Mouse (Mus musculus): ENCODE measurements at regions not wholly inside any gene's neighbourhood (a gene's known extent, or its start where the extent isn't known, plus 50 kb on each side); places are given as distances from the start of the nearest gene placed in this dataset.

DNA sequence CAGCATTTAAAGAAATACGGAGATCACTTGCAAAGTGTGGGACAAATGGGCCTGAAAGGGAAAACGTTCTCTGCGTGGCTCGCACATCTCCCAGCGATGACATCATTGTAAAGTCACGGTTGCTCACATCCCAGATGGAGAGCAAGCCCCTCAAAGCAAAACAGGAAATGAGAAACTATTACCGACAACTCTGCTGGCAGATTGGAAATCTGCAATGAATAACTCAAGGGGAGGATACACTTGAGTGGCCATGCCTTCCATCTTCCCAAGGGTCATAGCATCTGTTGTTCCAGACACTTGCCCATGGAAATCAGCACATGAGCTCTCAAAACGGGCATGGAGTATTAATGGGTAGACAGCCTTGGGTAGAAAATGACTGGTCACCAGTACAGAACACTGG, 158.3 kb upstream of the Adgrl2 start:
- DNase-seq: no peak

DNA sequence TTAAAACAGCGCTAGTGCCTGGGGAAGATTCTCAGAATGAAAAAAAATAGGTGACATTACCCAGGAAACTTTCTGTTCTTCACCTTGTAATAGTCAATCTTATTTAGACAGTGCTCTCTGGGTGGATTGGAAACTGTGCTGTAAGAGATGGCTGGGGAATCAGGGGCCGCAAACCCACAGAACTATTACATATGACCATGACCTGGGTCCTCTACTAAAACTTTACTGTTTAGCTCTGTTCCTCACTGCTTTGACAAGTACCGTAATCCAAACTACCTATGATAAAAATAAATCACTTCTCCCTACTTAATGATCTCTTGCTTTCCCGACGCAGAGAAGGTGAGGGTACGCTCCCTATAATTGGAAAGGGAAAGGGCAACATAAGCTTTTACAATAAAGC, 157.6 kb upstream of the Adgrl2 start:
- DNase-seq: no peak

DNA sequence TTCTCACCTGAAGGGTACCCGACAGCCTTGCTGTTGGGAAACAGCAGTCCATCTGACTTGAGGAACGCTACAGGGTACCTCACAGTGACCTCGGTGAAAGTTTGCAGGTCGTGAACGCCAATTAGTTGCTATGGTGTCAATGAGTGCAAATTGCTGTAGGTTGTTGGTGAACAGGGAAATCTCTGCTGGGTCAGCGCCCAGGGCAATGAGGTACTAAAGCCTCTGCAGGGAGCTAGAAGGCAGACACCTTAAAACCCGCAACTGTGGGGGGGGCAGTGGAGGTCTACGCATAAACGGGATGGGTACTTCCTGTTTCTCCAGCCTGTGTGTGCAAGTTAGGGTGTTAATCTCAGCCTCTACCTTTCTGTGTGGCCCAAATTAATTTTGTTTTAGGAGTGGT, 156.3 kb upstream of the Adgrl2 start:
- no peak for DNase-seq

DNA sequence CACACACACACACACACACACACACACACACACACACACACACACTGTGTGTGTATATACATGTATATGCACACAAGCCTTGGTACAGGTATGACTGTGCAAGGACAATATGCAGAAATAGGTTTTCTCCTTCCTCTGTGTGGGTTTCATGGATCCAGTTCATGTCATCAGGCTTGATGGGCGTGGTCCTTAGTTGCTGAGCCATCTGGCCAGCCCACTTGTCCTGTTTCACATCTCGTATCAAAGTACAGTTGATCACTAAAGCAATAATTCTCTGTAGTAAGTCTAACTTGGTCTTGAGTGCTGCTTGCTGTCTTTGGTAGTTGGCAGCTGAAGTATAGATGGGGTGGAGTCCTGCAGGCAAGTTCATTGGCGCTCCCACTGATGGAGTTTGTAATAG, 150.1 kb upstream of the Adgrl2 start:
- DNase-seq: no peak

DNA sequence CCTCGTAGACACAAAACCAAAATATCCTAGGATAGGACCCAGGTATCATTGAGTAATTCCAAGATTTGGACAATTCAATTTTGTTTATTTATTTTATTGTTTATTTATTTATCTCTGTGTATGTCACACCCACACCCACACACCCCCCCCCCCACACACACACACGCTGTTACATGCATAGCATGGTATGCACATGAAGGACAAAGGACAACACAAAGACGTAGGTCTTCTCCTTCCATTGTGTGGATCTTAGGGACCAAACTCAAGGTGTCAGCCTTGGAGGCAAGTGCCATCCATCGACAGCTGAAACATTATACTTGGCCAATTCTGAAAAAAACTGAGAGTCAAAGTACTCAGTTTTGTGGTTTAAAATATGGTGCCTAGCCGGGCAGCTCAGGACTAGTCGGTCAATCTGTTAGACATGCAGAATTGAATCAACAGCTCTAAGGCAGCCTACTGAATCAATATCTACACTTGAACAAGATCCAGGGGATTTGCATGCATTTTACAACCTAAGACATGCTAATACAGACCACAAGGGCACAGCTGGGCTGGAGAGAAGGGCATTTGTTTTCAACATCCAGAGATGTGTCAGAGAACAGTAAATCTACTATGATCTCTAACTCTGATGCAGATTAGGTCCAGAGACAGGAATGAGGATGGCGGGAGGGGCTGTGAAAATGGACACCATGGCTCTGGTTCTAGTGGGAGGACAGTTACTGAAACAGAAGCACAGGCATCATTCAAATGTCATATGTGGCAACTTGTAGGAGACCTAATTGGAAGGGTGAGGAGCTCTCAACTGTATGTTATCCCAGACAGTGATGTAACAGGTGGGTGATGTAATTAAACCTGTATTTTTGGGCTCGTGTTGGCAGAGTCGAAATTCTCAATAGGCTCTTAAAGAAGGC, 143.9 kb upstream of the Adgrl2 start:
- DNase-seq: no peak

DNA sequence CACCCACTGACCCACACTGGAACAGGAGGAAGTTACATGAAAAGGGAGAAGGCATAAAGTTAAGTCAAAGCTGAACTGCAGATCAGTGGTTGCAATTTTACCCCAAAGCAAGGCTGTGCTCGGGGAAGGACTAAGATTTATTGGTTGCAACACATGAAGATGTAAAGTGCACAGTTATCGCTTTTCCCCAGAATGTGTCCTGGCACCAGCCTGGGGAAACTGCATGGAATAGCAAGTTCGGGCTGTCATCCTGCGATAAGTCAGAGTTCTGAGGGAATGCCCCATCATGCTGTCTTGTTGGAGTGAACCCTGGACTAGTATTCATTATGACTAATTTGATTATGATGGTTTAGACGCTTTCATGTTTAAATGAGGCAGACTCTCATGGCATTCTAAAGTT, 128.5 kb upstream of the Adgrl2 start:
- no peak for DNase-seq

DNA sequence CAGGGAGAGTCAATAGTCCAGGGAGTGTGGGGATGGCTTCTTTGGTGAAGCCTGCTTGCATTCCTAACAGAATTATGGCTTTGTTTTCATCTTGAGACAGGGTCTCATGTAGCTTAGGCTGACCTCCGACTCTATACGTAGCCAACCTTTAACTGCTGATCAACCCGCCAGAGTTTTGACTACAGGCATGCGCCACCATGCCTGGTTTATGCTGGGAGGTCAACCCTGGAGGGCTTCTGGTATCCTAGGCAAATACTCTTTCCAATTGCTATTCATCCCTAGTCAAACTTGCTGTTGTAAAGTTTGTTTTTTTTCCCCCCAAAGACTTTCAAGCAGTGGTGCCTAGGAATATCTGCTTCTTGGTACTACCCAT, 127.3 kb upstream of the Adgrl2 start:
- no peak for DNase-seq

DNA sequence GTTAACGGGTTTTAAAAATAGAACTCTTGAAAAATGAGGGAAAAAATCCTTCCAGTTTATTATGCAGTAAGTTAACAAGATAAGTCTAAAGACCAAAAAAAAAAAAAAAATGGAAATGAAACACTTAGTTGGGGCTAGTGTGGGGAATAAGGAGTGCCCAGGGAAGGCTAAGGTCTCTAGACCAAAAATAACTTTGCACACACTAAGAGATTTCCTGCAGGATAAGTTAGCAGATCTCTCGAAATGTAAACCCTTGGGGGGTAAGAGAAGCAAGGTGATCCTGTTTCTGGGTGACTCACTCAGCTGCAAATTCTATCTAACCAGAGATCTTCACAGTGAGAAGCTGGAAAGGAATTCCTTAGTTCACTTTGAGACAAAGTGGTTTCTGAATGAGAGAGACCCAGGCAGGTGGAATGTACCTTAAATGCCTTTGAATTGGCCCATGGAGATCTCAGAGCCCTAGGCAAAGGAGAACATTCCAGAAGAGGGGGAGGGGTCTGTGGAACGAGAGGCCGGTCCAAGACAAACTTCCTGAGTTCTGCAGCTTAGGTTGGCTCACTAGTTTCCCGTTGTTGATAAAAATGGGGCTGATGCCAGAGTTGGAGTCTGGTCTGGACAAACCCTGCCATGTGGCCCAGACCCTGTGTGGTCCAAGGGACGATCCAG, 126.8 kb upstream of the Adgrl2 start:
- no peak for DNase-seq

DNA sequence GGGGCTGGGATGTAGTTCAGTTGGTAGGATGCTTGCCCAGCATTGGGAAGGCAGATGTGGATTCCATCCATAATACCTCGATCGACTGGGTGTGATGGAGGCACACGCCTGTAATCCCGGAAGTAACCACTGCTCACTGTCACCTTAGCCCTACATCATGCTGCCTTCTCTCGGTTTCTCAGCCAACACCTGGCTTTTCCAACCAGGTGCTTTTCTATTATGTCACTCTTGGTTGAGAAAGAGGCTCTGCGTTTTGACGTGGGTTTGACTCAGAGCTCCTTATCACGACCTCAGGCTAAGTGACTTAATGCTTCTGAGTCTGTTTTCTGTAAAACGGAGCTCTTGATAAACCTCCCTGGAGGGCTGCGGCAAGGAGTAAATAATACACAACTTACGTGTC, 126.2 kb upstream of the Adgrl2 start:
- no peak for DNase-seq

DNA sequence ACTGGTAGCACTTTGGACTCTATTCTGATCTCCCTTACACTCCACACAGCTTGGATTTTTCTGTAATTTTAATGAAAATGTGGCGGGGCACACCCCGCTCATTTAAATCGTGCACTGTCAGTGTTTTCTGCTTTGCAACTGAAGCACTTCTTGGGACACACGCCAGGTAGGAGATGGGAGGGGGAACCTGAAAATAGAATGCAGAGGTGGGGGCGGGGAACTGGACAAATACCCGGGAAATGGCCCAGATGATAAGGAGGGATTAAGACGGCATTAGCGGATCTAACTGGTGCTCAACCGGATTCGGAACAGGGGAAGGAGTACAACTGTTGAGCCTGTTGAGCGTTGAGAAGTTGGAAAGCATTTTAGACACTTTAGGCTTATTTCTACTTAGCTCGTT, 125.5 kb upstream of the Adgrl2 start:
- no peak for DNase-seq

DNA sequence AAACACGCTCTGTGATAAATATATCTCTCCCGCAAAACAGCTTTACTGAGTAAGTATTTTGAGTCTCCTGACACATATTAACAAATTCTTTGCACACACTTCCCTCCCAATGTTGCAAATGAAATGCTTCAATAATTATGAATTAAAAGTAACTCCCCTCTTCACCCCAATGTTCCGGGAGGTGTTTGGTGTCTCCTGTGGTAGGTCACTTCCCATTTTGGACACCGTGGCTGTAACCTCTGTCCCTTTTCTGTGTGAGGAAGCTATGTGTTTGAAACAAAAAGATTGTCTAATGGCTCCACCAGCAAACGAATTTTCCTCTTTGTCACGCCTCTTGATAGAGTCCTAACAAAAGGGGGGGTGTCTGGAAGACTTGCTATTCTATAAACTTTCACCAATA, 122.5 kb upstream of the Adgrl2 start:
- DNase-seq: no peak

DNA sequence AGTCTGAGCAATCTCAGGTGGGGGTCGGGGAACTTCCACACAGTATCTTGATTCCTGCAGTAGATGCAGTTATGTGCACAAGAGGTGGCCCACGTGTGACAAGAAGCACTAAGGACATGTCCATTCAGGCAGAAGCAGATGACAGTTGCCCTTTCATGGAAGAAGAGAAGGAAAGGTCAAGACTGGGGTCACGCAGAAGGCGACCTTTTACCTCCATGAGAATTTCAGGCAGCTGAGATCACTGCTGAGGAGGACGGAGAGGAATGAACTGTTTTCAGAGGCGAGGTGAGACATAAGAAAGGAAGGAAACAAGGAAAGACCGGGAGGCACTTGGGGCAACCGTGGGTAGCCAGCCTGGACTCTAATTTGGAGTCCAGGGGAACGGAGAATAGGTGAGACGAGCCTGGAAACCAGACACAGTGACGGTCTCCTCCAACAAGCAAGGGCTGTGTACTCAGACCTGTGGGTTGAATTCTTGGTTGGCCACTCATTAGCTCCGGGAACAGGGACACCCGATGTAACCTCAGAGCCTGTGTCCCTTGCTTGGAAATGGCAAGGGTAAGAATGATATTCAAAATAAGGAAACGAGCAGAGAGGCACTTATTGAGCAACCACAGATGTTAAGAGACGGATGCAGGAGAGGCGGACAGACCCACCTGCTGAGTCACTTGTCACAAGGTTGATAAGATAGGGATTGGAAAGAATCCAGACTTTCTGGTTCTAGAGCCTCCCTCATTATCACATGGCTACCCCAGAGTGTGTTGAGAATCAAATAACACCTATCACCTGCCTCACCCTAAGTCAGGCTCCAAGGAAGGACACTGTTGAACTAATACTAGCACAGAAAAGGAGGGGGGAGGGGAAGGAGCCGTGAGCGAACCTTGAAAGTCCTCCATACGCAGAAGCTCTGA, 121.4 kb upstream of the Adgrl2 start:
- DNase-seq: no peak

DNA sequence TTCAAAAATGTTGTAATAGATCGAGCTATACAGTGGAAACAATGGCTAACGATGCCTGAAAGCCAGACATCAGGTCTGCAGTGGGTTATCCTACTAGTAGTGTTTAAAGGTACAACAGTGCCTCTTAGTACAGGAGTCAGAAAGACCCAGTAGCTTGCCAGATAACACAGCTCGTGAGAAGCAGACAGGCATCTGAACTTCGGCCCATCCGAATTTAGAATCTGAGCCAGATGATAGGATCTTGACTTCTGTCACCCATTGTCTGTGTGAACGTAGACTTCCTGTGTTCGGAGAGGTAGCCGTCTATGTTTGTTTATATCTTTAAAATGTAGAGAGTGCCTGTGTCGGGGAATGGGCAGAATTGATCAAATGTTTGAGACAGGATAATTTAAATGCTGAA, 120.5 kb upstream of the Adgrl2 start:
- DNase-seq: no peak

DNA sequence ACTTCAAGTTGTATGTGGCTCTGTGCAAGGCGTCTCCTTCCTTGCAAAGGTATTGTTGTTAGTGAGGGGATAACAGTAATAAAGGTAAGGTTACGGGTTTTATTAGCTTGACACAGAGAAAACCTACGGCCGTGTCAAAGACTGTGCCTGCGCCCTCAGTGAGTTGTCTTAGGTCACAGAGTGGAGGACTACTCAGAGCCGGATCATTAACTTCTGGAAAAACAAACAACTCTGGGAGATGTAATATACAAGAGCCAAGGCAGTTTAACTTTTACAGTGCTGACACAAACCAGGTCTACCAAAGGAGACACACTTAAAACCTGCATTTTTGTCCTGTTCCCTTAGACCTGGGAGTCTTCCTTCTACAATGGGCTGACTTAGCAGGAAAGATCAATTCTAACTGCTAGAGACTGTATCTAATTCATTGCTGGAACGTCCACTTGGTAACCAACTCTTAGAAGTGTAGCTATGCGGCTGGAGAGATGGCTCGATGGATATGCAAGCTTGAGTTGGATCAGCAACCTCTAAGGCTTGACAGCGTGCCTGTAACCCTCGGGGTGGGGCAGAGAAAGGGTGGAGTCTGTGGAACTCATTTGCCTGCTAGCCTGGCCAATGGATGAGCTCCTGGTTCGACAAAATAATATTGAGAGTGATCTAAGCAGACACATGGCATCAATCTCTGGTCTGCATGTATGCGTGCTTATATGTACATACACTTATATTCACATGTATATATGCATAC, 115.5 kb upstream of the Adgrl2 start:
- no peak for DNase-seq

DNA sequence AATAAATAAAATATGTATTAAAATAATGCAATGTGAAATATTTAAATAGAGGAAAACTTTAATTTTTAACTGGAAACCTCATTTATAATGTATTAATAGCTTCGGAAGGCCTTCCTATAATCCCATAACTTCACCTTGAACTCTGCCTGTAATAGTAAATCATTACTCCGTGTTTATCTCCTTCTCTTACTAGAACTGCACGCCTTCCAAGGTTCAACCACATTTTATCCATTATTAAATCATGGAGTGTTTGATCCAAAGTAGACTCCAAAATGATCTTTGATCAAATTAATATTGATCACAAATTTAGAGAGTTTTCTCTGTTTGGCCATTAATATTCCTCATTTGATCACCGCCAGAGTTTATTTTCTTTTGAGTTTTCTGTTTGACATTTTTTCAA, 114.8 kb upstream of the Adgrl2 start:
- no peak for DNase-seq

DNA sequence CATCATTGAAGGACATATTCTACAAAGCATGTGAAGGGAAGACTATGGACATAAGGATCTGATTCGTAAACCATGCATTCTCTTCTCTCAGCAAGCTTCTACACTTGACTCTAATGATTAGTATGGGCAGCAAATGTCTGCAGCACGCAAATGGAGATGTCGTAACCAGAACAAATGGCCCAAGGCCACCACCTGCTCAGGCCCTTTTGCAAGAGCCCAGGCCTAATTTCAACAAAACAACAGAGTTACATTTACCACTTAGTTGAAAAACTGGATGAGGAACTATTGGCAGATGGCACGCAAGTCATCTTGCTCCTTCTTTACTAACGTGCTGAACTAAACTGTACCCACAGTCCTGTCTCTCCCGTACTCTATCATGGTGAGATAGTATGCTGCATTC, 113.7 kb upstream of the Adgrl2 start:
- no peak for DNase-seq

DNA sequence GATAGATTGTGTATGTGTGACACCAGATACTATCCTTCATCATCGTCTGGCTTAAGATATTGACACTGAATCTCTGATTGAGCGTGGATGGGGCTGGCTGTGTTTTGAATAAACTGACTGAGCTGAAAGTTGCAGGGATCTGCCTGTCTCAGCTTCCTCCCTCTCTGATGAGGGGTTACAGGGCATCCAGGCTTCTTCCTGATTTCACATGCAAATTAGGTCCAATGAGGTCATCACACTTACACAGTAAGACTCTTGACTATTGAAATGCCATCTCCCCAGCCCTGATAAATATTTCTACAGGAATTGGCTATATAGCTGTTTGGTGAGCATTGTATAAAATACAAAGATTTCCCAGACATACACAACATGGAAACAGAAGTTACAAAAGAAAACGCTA, 113.1 kb upstream of the Adgrl2 start:
- DNase-seq: no peak

DNA sequence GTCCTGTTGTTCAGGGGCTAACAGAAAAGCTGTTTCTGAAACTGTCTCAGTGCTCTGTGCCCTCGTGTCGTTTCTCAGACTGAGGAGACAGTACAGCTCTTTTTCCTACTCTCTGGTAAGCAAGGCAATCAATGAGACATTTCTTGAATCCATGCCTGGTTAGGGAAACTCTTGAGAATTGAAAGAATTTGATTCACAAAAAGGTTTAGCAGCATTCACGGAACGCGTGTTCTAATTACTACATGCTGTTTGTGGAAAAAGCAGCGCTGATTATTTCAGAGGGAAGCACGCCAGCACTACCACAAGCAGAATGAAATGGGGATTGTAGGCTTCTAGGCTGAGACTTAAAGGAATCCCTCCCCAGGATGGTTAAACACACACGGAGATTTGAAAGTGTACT, 112.5 kb upstream of the Adgrl2 start:
- DNase-seq: no peak

DNA sequence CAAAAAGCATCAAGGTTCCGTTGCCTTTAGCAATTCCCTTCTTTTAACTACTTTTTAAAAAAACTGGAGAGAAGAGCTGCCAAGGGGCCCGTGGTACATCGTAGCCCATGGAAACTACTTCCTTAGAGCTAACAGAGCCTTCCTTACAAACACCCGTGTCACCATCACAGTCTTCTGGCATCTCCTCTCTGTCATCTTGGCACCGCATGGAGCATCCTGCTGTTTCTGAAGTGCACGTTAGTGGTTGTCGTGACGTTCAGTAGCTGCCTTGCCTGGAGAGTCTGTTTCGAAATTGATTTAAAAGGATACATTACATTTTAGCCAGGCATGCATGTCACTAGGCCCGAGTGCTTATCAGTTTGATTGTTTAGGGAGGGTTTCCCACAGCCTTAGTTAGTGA, 111.4 kb upstream of the Adgrl2 start:
- DNase-seq: no peak

DNA sequence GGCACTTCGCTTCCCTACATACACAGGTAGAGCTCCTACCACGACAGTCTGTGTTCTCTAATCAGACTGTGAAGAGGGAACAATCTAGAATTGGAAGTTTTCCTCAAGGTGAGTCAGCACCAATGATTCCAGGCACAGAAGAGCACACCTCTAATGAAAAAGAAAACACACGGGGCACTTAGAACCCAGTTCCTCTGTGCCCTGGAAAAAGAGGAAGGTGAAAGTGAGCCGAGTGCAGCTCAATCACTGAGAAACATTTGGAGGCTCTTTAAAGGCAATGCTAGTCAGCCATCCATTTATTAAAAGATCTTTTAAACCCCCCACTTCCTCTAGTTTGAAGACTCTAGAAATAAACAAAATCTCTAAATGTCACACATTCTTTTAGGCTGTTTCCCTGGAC, 108.4 kb upstream of the Adgrl2 start:
- DNase-seq: no peak

DNA sequence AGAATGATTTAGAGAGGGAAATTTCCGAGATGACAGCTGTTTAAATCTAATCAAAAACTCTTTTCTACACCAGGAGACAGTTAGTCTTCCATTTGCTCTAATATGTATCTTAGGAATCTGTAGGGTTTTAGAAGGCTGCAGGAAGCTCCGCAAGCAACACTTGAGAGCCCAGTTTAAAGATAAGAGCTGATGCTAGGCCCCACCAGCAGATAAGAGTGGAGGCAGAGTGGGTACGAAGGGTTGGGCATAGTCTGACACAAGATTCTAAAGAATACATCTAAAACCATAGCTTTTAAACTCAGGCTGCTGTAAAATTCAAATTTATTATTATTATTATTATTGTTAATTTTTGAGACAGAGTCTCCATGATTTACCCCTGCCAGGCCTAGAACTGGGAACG, 106.7 kb upstream of the Adgrl2 start:
- no peak for DNase-seq

DNA sequence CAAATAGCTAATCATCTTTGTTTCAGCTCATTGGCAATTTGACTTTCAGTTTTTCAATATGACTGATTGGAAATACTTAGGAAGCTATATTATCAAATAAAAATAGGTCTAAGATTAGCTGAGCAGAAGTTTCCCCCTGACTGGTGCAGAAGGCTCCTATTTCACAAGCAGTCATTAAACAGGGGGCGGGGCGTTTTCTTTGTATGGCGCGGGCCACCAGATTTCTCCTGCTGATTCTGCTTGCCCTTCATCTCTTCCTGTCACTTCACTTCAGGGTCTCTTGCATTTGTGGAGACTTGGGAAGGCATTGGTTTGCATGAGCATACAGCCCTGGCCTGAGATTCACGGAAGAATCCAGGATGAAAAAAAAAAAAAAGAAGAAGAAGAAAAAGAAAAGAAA, 102.3 kb upstream of the Adgrl2 start:
- DNase-seq: no peak

DNA sequence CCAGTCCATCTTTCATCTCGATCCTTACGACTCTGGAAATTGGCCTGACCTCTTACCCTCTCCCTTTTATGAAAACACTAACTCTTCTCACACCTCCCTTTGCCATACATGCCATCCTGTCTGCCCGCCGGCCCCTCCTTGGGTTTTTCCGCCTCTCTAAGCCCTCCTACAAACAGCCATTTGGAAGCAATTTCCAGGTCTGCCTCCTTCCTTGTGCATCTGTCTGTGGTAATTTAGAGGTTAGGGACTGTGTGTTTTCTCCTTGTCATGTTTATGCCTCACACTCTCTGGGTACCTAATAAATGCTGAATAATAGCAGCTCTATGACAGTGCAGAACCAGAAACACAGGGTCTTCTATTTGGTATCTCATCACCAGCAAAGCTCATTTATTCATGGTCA, 99.7 kb upstream of the Adgrl2 start:
- no peak for DNase-seq
